Mouse (Mus musculus): ENCODE results near the gene Mical3. TPM values are rescaled to one million over a fixed set of nuclear protein-coding genes. Genes with fewer than 3 reads are reported as not detected.

The Mical3 gene
- polyA plus RNA-seq, 1 experiment from 2014 or later: 18.7 TPM

GRCm38 (mm10) chr6:121093662-121094408 lies 37.0 kb downstream of the Mical3 start:
- Histone ChIP-seq H3K27me3 (no peaks in the 10 kb centered on the region), H3K4me2 (replicated peaks) (no peak overlapping the region), H3K9ac (replicated peaks) (no peak overlapping the region), H3K4me1 (peaks cover 15% of the 10 kb centered on the region), H3K9me3 (peaks cover 6% of the 10 kb centered on the region; the same call in 1 of the 2 replicates), H3K36me3 (0 out of 2 replicates have a peak, but pooled peaks cover 4% of the 10 kb centered on the region), H3K27ac (replicated peaks) (no peak overlapping the region), H3K4me3 (no peak overlapping the region)
- ATAC-seq (ENCODE audit: low FRiP score, low read depth): no peak
- 92% methylated on average over 8 of the region's 8 CpGs for WGBS

DNA sequence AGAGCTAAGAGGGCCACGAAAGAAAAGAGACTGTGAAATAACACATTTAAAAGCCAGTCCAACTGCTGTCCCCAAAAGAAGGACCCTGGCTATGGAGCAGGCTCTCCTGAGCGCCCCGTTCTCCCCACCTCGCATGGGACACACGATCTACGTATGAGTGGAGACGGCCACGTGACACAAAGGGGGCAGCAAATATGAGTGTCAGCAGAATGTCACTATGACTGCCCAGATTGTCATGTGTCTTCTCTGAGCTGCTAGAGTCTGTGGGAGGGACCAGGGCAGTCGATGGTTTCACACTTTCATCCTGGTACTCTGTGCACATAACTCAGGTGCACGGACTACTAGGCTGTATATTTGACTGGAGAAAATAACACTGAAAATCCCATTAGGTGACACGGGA lies 40.0 kb downstream of the Mical3 start:
- no peak for ATAC-seq (ENCODE audit: low FRiP score, low read depth)
- Histone ChIP-seq H3K9ac (replicated peaks) (no peak overlapping the region), H3K36me3 (0 out of 2 replicates have a peak, but pooled peaks cover 4% of the 10 kb centered on the region), H3K9me3 (peaks cover 6% of the 10 kb centered on the region; the same call in 1 of the 2 replicates), H3K27ac (replicated peaks) (no peak overlapping the region), H3K4me1 (no peaks in the 10 kb centered on the region; the same call in 1 of the 2 replicates), H3K4me2 (replicated peaks) (no peak overlapping the region), H3K4me3 (no peak overlapping the region), H3K27me3 (no peaks in the 10 kb centered on the region)
- WGBS: 97% methylated on average over 11 of the region's 11 CpGs

GRCm38 (mm10) chr6:121087586-121088245 lies 43.1 kb downstream of the Mical3 start:
- H3K27me3 ChIP-seq: no peaks in the 10 kb centered on the region
- no peak overlapping the region for H3K9ac ChIP-seq (replicated peaks)
- no peak overlapping the region for H3K4me2 ChIP-seq (replicated peaks)
- no peak for ATAC-seq (ENCODE audit: low FRiP score, low read depth)
- no peak overlapping the region for H3K4me3 ChIP-seq
- H3K4me1 ChIP-seq: peaks cover 4% of the 10 kb centered on the region; the same call in 1 of the 2 replicates
- no peak overlapping the region for H3K27ac ChIP-seq (replicated peaks)
- 80% methylated on average over 22 of the region's 22 CpGs for WGBS
- no peaks in the 10 kb centered on the region for H3K36me3 ChIP-seq
- peaks cover 6% of the 10 kb centered on the region; the same call in 1 of the 2 replicates for H3K9me3 ChIP-seq

- Histone ChIP-seq H3K4me2 (replicated peaks) (no peak overlapping the region), H3K27me3 (no peaks in the 10 kb centered on the region), H3K9ac (replicated peaks) (no peak overlapping the region), H3K9me3 (peaks cover 6% of the 10 kb centered on the region; the same call in 1 of the 2 replicates), H3K36me3 (no peaks in the 10 kb centered on the region), H3K27ac (replicated peaks) (no peak overlapping the region), H3K4me3 (no peak overlapping the region), H3K4me1 (peaks cover 4% of the 10 kb centered on the region; the same call in 1 of the 2 replicates)
- 83% methylated on average over 10 of the region's 10 CpGs for WGBS
- ATAC-seq (ENCODE audit: low FRiP score, low read depth): no peak
These were observed 43.7 kb downstream of the Mical3 start for GRCm38 (mm10) chr6:121087127-121087526.

- Histone ChIP-seq H3K4me1 (peaks cover 11% of the 10 kb centered on the region), H3K9me3 (peaks cover 6% of the 10 kb centered on the region; the same call in 1 of the 2 replicates), H3K27me3 (no peaks in the 10 kb centered on the region), H3K9ac (replicated peaks) (no peak overlapping the region), H3K27ac (replicated peaks) (no peak overlapping the region), H3K4me3 (no peak overlapping the region), H3K36me3 (no peaks in the 10 kb centered on the region), H3K4me2 (replicated peaks) (no peak overlapping the region)
- 86% methylated on average over 9 of the region's 9 CpGs for WGBS
- no peak for ATAC-seq (ENCODE audit: low FRiP score, low read depth)
These were observed 44.6 kb downstream of the Mical3 start for GRCm38 (mm10) chr6:121086226-121086625.

DNA sequence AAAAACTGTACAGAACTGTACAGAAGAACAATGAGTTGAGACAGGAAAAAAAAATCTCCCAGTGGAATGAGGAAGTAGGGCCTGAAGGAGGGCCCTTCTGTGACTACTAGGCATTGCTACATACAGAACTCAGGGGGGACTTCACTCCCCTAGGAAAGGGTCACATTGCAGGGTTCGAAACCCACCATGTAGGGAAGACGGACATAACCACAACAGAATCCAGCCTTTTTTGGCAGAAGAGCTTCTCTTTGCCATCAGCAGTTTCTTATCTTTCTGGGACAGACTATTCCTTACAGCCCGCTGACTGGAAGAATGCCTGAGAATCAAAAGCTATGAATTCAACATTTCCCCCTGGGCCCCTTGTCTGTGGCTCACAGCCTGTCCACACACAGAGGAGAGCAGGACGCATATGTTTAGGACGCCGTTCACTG lies 46.7 kb downstream of the Mical3 start:
- H3K9ac ChIP-seq (replicated peaks): no peak overlapping the region
- no peak overlapping the region for H3K27ac ChIP-seq (replicated peaks)
- no peak overlapping the region for H3K4me3 ChIP-seq
- H3K4me1 ChIP-seq: peaks cover 12% of the 10 kb centered on the region
- no peaks in the 10 kb centered on the region for H3K27me3 ChIP-seq
- H3K4me2 ChIP-seq (replicated peaks): no peak overlapping the region
- WGBS: 74% methylated on average over 6 of the region's 6 CpGs
- no peaks in the 10 kb centered on the region for H3K9me3 ChIP-seq
- ATAC-seq (ENCODE audit: low FRiP score, low read depth): no peak
- H3K36me3 ChIP-seq: no peaks in the 10 kb centered on the region

- Histone ChIP-seq H3K27ac (replicated peaks) (no peak overlapping the region), H3K4me2 (replicated peaks) (no peak overlapping the region), H3K9ac (replicated peaks) (no peak overlapping the region), H3K36me3 (no peaks in the 10 kb centered on the region), H3K9me3 (no peaks in the 10 kb centered on the region), H3K27me3 (no peaks in the 10 kb centered on the region), H3K4me3 (no peak overlapping the region), H3K4me1 (peaks cover 12% of the 10 kb centered on the region)
- ATAC-seq (ENCODE audit: low FRiP score, low read depth): peak; percentile 42; the same call in 1 of the 2 replicates
- WGBS: 89% methylated on average over 10 of the region's 10 CpGs
These were observed 48.7 kb downstream of the Mical3 start for GRCm38 (mm10) chr6:121082094-121082473.

DNA sequence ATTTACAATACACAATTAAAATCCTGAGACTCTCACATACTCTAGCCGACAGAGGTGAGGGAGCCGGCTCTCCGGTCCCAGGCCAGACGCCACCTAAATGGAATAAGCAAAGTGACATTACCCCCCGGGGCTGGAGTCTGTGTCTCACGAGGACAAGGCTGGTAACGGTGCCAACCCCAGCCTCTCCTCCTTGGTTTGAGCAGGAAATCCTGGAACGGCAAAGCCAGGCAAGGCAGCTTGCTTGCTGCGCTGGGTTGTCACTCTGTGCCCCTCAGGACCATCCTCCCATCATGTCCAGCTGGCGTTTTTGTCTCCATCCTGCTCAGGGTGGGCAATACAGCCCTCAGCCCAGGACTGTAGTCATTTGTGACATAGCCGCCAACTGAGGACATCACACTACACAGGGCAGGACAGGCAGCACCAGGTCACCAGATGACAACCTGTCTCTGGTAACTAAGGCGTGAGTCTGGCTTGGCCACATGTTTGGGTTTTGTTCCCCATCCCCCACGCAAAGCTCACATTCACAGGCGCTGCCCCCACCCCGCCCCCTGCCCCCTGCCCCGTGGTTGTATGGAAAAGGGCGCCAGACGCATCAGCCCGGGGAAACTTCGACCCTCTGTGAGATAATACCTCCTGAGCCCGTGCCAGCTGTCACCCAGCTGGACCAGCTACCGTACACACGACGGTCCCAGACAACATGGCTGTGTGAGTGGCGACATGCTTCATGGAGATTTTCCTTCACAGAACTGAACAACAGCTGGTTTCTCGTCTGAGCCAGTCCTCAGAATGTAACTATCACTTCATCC lies 49.3 kb downstream of the Mical3 start:
- H3K27me3 ChIP-seq: no peaks in the 10 kb centered on the region
- no peak overlapping the region for H3K27ac ChIP-seq (replicated peaks)
- peaks cover 12% of the 10 kb centered on the region for H3K4me1 ChIP-seq
- no peaks in the 10 kb centered on the region for H3K9me3 ChIP-seq
- ATAC-seq (ENCODE audit: low FRiP score, low read depth): peak; percentile 53
- 0 out of 2 replicates have a peak overlapping the region, but pooled peaks have one; percentile 11 for H3K9ac ChIP-seq (replicated peaks)
- H3K4me3 ChIP-seq: no peak overlapping the region
- 62% methylated on average over 26 of the region's 26 CpGs for WGBS
- H3K36me3 ChIP-seq: no peaks in the 10 kb centered on the region
- H3K4me2 ChIP-seq (replicated peaks): no peak overlapping the region

DNA sequence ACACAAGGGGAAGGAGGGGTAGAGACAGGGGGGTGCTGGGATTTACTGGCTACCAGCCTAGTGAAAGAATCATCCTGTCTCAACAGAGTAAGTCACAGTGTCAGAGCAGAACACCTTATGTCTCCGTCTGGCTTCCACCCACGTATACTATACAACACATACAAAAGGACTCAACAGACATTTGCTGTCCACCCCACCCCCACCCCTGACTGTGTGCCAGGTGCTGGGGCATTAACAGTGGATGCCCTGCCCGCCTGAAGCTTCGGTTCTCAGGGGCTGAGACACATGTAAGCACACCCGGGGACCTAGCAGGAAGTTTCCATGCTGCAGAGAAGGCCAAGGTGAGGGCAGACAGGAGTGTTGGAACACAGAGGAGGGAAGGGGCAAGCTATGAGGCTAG lies 52.6 kb downstream of the Mical3 start:
- Histone ChIP-seq H3K4me3 (no peak overlapping the region), H3K27ac (replicated peaks) (no peak overlapping the region), H3K4me2 (replicated peaks) (no peak overlapping the region), H3K36me3 (no peaks in the 10 kb centered on the region), H3K9me3 (no peaks in the 10 kb centered on the region), H3K9ac (replicated peaks) (no peak overlapping the region), H3K4me1 (peaks cover 8% of the 10 kb centered on the region), H3K27me3 (no peaks in the 10 kb centered on the region)
- ATAC-seq (ENCODE audit: low FRiP score, low read depth): no peak
- WGBS: 89% methylated on average over 5 of the region's 5 CpGs

DNA sequence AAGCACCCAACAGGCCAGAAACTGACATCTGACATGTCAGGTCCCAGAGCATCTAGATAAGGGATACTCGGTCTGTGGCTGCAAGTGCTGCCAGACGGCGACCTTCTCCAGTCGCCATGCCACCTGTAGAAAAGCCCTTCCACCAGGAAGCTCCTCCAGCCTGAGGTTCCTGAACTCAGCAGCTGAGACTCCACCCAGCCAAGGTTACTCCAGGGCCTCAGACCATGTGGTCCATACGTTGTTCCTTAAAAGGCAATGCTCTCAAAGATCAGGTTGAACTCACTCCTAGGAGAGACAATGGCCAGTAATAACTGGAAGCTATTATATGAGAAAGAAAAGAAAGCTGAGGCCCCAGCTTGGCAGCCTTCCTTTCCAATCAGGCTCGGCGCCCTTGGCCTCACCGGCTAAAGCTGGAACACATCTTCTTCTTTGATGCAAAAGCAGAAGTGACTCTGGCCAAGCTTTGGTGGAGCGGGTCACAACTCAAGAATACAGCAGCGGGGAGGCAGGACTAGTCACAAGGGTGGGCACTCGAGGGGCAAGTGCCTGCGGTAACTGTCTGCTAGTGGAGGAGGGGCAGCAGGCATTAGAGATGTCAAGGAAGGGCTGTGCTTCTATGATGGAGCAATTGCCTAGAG lies 53.8 kb downstream of the Mical3 start:
- H3K27ac ChIP-seq (replicated peaks): no peak overlapping the region
- no peaks in the 10 kb centered on the region for H3K36me3 ChIP-seq
- H3K4me2 ChIP-seq (replicated peaks): no peak overlapping the region
- no peaks in the 10 kb centered on the region for H3K27me3 ChIP-seq
- no peak overlapping the region for H3K4me3 ChIP-seq
- H3K4me1 ChIP-seq: peaks cover 8% of the 10 kb centered on the region
- H3K9ac ChIP-seq (replicated peaks): no peak overlapping the region
- 90% methylated on average over 12 of the region's 12 CpGs for WGBS
- H3K9me3 ChIP-seq: no peaks in the 10 kb centered on the region
- no peak for ATAC-seq (ENCODE audit: low FRiP score, low read depth)

DNA sequence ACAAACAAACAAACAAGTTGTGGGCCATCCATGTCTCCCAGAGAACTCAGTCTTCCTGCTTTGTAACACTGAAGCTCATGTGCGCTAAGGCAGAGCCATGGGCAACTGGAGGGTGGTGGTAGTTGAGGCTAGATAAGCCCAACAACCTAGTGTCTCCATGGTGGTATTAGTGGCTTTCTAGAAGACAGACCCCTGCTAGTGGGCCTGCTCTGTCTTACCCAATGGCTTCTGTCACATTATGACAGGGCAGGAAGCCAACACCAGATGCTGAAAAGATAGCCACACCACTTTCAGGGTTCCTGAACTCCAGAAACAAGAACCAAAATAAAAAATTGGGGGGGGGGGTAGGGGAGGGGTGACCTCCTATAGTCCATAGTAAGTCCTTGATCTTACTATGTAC lies 55.0 kb downstream of the Mical3 start:
- no peak overlapping the region for H3K27ac ChIP-seq (replicated peaks)
- WGBS: 97% methylated on average over 1 of the region's 1 CpGs
- H3K4me2 ChIP-seq (replicated peaks): no peak overlapping the region
- no peaks in the 10 kb centered on the region for H3K9me3 ChIP-seq
- no peaks in the 10 kb centered on the region for H3K4me1 ChIP-seq
- no peak overlapping the region for H3K4me3 ChIP-seq
- H3K9ac ChIP-seq (replicated peaks): no peak overlapping the region
- no peak for ATAC-seq (ENCODE audit: low FRiP score, low read depth)
- no peaks in the 10 kb centered on the region for H3K27me3 ChIP-seq
- H3K36me3 ChIP-seq: no peaks in the 10 kb centered on the region

All from midbrain, embryonic 12.5 days (tissue).